Mouse (Mus musculus) intestine, postnatal 0 days (tissue): ENCODE data around the gene Rai14. TPM values are rescaled to one million over a fixed set of nuclear protein-coding genes. Genes with fewer than 3 reads are reported as not detected.
A peak's percentile ranks its signal among the peaks of the same experiment; 100 is the strongest.

Experiments used
- ATAC-seq: fragments of 200-750 bp; cut with Nextera tagmentation; 2 replicates; pipeline ENCODE4 v1.8.0; 2017; ENCODE audit warnings: mild to moderate bottlenecking, moderate TSS enrichment, moderate library complexity
- H3K27ac ChIP-seq: fragments of 300-500 bp; sonication (generic); 2 replicates; pipeline ENCODE4 v1.5.1; 2014; ENCODE audit warnings: mild to moderate bottlenecking, low read depth, low read length, moderate library complexity
- H3K27me3 ChIP-seq: fragments of 300-500 bp; sonication (generic); replicated peaks from 2 replicates; pipeline ENCODE4 v1.6.1; 2014; ENCODE audit warnings: low read length, mixed read lengths; ENCODE audit not compliant: control insufficient read depth, insufficient read depth
- H3K36me3 ChIP-seq: fragments of 300-500 bp; sonication (generic); 2 replicates; pipeline ENCODE4 v1.6.1; 2014; ENCODE audit warnings: mild to moderate bottlenecking, moderate library complexity; ENCODE audit not compliant: control insufficient read depth, insufficient read depth
- H3K4me1 ChIP-seq: fragments of 300-500 bp; sonication (generic); replicated peaks from 2 replicates; pipeline ENCODE4 v1.6.1; 2014; ENCODE audit warnings: antibody characterized with exemption, low read length, mixed read lengths; ENCODE audit not compliant: control insufficient read depth, insufficient read depth
- H3K4me2 ChIP-seq: fragments of 300-500 bp; sonication (generic); replicated peaks from 2 replicates; pipeline ENCODE4 v1.6.1; 2014; ENCODE audit warnings: low read depth, mild to moderate bottlenecking, moderate library complexity
- H3K4me3 ChIP-seq: fragments of 300-500 bp; sonication (generic); 2 replicates; pipeline ENCODE4 v1.5.1; 2014; ENCODE audit warnings: low read depth, low read length
- H3K9ac ChIP-seq: fragments of 300-500 bp; sonication (generic); 2 replicates; pipeline ENCODE4 v1.6.1; 2014; ENCODE audit warnings: mild to moderate bottlenecking, low read depth, low read length
- H3K9me3 ChIP-seq: fragments of 300-500 bp; sonication (generic); 2 replicates; pipeline ENCODE4 v1.6.1; 2016; ENCODE audit warnings: mixed run types; ENCODE audit not compliant: control insufficient read depth
- CTCF ChIP-seq: sonication (generic); IDR thresholded peaks from 2 replicates; pipeline ENCODE4 v1.5.1; 2016; ENCODE audit warnings: low read depth, mild to moderate bottlenecking, control low read depth, antibody characterized with exemption, moderate library complexity
- WGBS: fragments of 180-500 bp; shearing (Covaris S2); extraction: QIAGEN DNeasy Blood & Tissue Kit; methylation state at CpG from one replicate; pipeline ENCODE4 v1.1.7; 2014; 5-methylcytosine and 5-hydroxymethylcytosine counted together
- polyA plus RNA-seq: library from polyadenylated mRNA; unstranded; fragments of >200 nt; fragmentation: Nextera tagmentation; extraction: Ambion mirVana; gene quantifications from 2 replicates; pipeline ENCODE4 v1.2.1, GENCODE M21; 2015

Rai14 gene
- polyA plus RNA-seq, 1 experiment from 2014 or later = 6.2 TPM

GRCm38 (mm10) chr15:10711231-10711630, 3.2 kb downstream of the Rai14 start:
- WGBS = 78% methylated on average over 6 of the region's 6 CpGs
- no peak for TF ChIP-seq CTCF

GRCm38 (mm10) chr15:10708591-10709272, 5.7 kb downstream of the Rai14 start:
- no peak overlapping the region for H3K27ac ChIP-seq
- no peak overlapping the region for H3K4me3 ChIP-seq
- H3K4me2 ChIP-seq = no peak overlapping the region
- H3K4me1 ChIP-seq = peaks cover 5% of the 10 kb centered on the region
- H3K9ac ChIP-seq = no peak overlapping the region
- ATAC-seq = no peak
- H3K36me3 ChIP-seq = no peaks in the 10 kb centered on the region
- H3K9me3 ChIP-seq = no peaks in the 10 kb centered on the region
- no peaks in the 10 kb centered on the region for H3K27me3 ChIP-seq
- peak; percentile 58 for TF ChIP-seq CTCF
- 90% methylated on average over 10 of the region's 10 CpGs for WGBS

More at GRCm38 (mm10) chr15:10711231-10711630, 3.2 kb downstream of the Rai14 start:
- H3K9me3 ChIP-seq = no peaks in the 10 kb centered on the region
- H3K27ac ChIP-seq = no peak overlapping the region
- no peak overlapping the region for H3K9ac ChIP-seq
- H3K4me3 ChIP-seq = no peak overlapping the region
- H3K4me2 ChIP-seq = no peak overlapping the region
- H3K4me1 ChIP-seq = peaks cover 10% of the 10 kb centered on the region
- no peaks in the 10 kb centered on the region for H3K27me3 ChIP-seq
- no peak for ATAC-seq
- no peaks in the 10 kb centered on the region for H3K36me3 ChIP-seq

GRCm38 (mm10) chr15:10707109-10707508, 7.3 kb downstream of the Rai14 start:
- Histone ChIP-seq H3K4me3 (no peak overlapping the region), H3K4me1 (no peaks in the 10 kb centered on the region), H3K4me2 (no peak overlapping the region), H3K36me3 (no peaks in the 10 kb centered on the region), H3K27ac (no peak overlapping the region), H3K27me3 (no peaks in the 10 kb centered on the region), H3K9me3 (no peaks in the 10 kb centered on the region), H3K9ac (no peak overlapping the region)
- ATAC-seq = no peak
- TF ChIP-seq CTCF = no peak
- 79% methylated on average over 6 of the region's 6 CpGs for WGBS

GRCm38 (mm10) chr15:10706414-10706813, 8.0 kb downstream of the Rai14 start:
- Histone ChIP-seq H3K36me3 (no peaks in the 10 kb centered on the region), H3K9ac (no peak overlapping the region), H3K4me1 (no peaks in the 10 kb centered on the region), H3K4me2 (no peak overlapping the region), H3K27me3 (no peaks in the 10 kb centered on the region), H3K27ac (no peak overlapping the region), H3K4me3 (no peak overlapping the region), H3K9me3 (no peaks in the 10 kb centered on the region)
- 61% methylated on average over 8 of the region's 8 CpGs for WGBS
- no peak for TF ChIP-seq CTCF
- no peak for ATAC-seq

- no peak overlapping the region for H3K4me2 ChIP-seq
- H3K4me3 ChIP-seq = no peak overlapping the region
- WGBS = 54% methylated on average over 5 of the region's 5 CpGs
- H3K27me3 ChIP-seq = no peaks in the 10 kb centered on the region
- TF ChIP-seq CTCF = no peak
- H3K9ac ChIP-seq = no peak overlapping the region
- H3K27ac ChIP-seq = no peak overlapping the region
- H3K4me1 ChIP-seq = no peaks in the 10 kb centered on the region
- ATAC-seq = no peak
- no peaks in the 10 kb centered on the region for H3K9me3 ChIP-seq
- H3K36me3 ChIP-seq = no peaks in the 10 kb centered on the region
These were observed 8.7 kb downstream of the Rai14 start for GRCm38 (mm10) chr15:10705752-10706151.

- no peaks in the 10 kb centered on the region for H3K36me3 ChIP-seq
- no peak for ATAC-seq
- no peak for TF ChIP-seq CTCF
- H3K4me1 ChIP-seq = no peaks in the 10 kb centered on the region
- H3K4me2 ChIP-seq = no peak overlapping the region
- H3K9ac ChIP-seq = no peak overlapping the region
- H3K4me3 ChIP-seq = no peak overlapping the region
- H3K9me3 ChIP-seq = no peaks in the 10 kb centered on the region
- H3K27ac ChIP-seq = no peak overlapping the region
- no peaks in the 10 kb centered on the region for H3K27me3 ChIP-seq
- 92% methylated on average over 8 of the region's 8 CpGs for WGBS
These were observed 10.1 kb downstream of the Rai14 start for GRCm38 (mm10) chr15:10704328-10704727.
